Mouse (Mus musculus): ENCODE measurements at regions not wholly inside any gene's neighbourhood (a gene's known extent, or its start where the extent isn't known, plus 50 kb on each side); places are given as distances from the start of the nearest gene placed in this dataset.

GRCm38 (mm10) chr15:36873058-36873883, 134.3 kb downstream of the Zfp706 start:
- no peak for ATAC-seq (replicated peaks; ENCODE audit: insufficient number of reproducible peaks, low FRiP score, low TSS enrichment, poor library complexity, severe bottlenecking)

GRCm38 (mm10) chr15:36872566-36872965, 135.0 kb downstream of the Zfp706 start:
- no peak for ATAC-seq (replicated peaks; ENCODE audit: insufficient number of reproducible peaks, low FRiP score, low TSS enrichment, poor library complexity, severe bottlenecking)

GRCm38 (mm10) chr15:36870717-36871116, 136.9 kb downstream of the Zfp706 start:
- ATAC-seq (replicated peaks; ENCODE audit: insufficient number of reproducible peaks, low FRiP score, low TSS enrichment, poor library complexity, severe bottlenecking): no peak

- no peak for ATAC-seq (replicated peaks; ENCODE audit: insufficient number of reproducible peaks, low FRiP score, low TSS enrichment, poor library complexity, severe bottlenecking)
These were observed 137.5 kb downstream of the Zfp706 start for GRCm38 (mm10) chr15:36870094-36870493.

GRCm38 (mm10) chr15:36866088-36866487, 141.5 kb downstream of the Zfp706 start:
- no peak for ATAC-seq (replicated peaks; ENCODE audit: insufficient number of reproducible peaks, low FRiP score, low TSS enrichment, poor library complexity, severe bottlenecking)

GRCm38 (mm10) chr15:36865332-36865731, 142.2 kb downstream of the Zfp706 start:
- no peak for ATAC-seq (replicated peaks; ENCODE audit: insufficient number of reproducible peaks, low FRiP score, low TSS enrichment, poor library complexity, severe bottlenecking)

GRCm38 (mm10) chr15:36864046-36864445, 143.5 kb downstream of the Zfp706 start:
- ATAC-seq (replicated peaks; ENCODE audit: insufficient number of reproducible peaks, low FRiP score, low TSS enrichment, poor library complexity, severe bottlenecking): no peak

- ATAC-seq (replicated peaks; ENCODE audit: insufficient number of reproducible peaks, low FRiP score, low TSS enrichment, poor library complexity, severe bottlenecking): no peak
These were observed 148.9 kb downstream of the Zfp706 start for GRCm38 (mm10) chr15:36858711-36859110.

GRCm38 (mm10) chr15:36857622-36858021, 150.0 kb downstream of the Zfp706 start:
- ATAC-seq (replicated peaks; ENCODE audit: insufficient number of reproducible peaks, low FRiP score, low TSS enrichment, poor library complexity, severe bottlenecking): no peak

GRCm38 (mm10) chr15:36855550-36856131, 151.9 kb downstream of the Zfp706 start:
- ATAC-seq (replicated peaks; ENCODE audit: insufficient number of reproducible peaks, low FRiP score, low TSS enrichment, poor library complexity, severe bottlenecking): no peak

- ATAC-seq (replicated peaks; ENCODE audit: insufficient number of reproducible peaks, low FRiP score, low TSS enrichment, poor library complexity, severe bottlenecking): no peak
These were observed 152.7 kb downstream of the Zfp706 start for GRCm38 (mm10) chr15:36854900-36855321.

- ATAC-seq (replicated peaks; ENCODE audit: insufficient number of reproducible peaks, low FRiP score, low TSS enrichment, poor library complexity, severe bottlenecking): peak; percentile 41
These were observed 155.2 kb downstream of the Zfp706 start for GRCm38 (mm10) chr15:36852229-36852821.

- ATAC-seq (replicated peaks; ENCODE audit: insufficient number of reproducible peaks, low FRiP score, low TSS enrichment, poor library complexity, severe bottlenecking): no peak
These were observed 159.3 kb downstream of the Zfp706 start for GRCm38 (mm10) chr15:36848238-36848637.

GRCm38 (mm10) chr15:36846806-36847205, 160.8 kb downstream of the Zfp706 start:
- ATAC-seq (replicated peaks; ENCODE audit: insufficient number of reproducible peaks, low FRiP score, low TSS enrichment, poor library complexity, severe bottlenecking): no peak
